Mouse (Mus musculus) heart, postnatal 0 days (tissue): ENCODE data around the gene Prickle4. TPM values are rescaled to one million over a fixed set of nuclear protein-coding genes. Genes with fewer than 3 reads are reported as not detected.
A peak's percentile ranks its signal among the peaks of the same experiment; 100 is the strongest.

Source experiments
- ATAC-seq: fragments of 200-750 bp; cut with Nextera tagmentation; 2 replicates; pipeline ENCODE4 v1.8.0; 2017; ENCODE audit warnings: low read depth, moderate number of reproducible peaks, moderate library complexity; ENCODE audit not compliant: insufficient read depth
- DNase-seq: peaks from one replicate; pipeline ENCODE4 v3.0.0-alpha.2; 2016; ENCODE audit warnings: low spot score
- H3K27ac ChIP-seq: fragments of 300-500 bp; sonication (generic); 2 replicates; pipeline ENCODE4 v1.5.1; 2014; ENCODE audit warnings: low read depth, mild to moderate bottlenecking
- H3K27me3 ChIP-seq: fragments of 300-500 bp; sonication (generic); 2 replicates; pipeline ENCODE4 v1.6.1; 2014; ENCODE audit warnings: low read length, mixed read lengths; ENCODE audit not compliant: control insufficient read depth, insufficient read depth
- H3K36me3 ChIP-seq: fragments of 300-500 bp; sonication (generic); replicated peaks from 2 replicates; pipeline ENCODE4 v1.6.1; 2014; ENCODE audit warnings: low read length, mixed read lengths; ENCODE audit not compliant: control insufficient read depth, insufficient read depth
- H3K4me1 ChIP-seq: fragments of 300-500 bp; sonication (generic); 2 replicates; pipeline ENCODE4 v1.6.1; 2014; ENCODE audit warnings: antibody characterized with exemption; ENCODE audit not compliant: control insufficient read depth, insufficient read depth
- H3K4me2 ChIP-seq: fragments of 300-500 bp; sonication (generic); 2 replicates; pipeline ENCODE4 v1.6.1; 2014; ENCODE audit warnings: low read depth, mild to moderate bottlenecking, low read length, moderate library complexity
- H3K4me3 ChIP-seq: fragments of 300-500 bp; sonication (generic); 2 replicates; pipeline ENCODE4 v1.5.1; 2014; ENCODE audit warnings: low read depth, low read length
- H3K9ac ChIP-seq: fragments of 300-500 bp; sonication (generic); replicated peaks from 2 replicates; pipeline ENCODE4 v1.6.1; 2014; ENCODE audit warnings: low read depth, low read length, mixed read lengths
- H3K9me3 ChIP-seq: fragments of 300-500 bp; sonication (generic); replicated peaks from 2 replicates; pipeline ENCODE4 v1.6.1; 2016; ENCODE audit warnings: low read length; ENCODE audit not compliant: control insufficient read depth
- CTCF ChIP-seq: IDR thresholded peaks from 2 replicates; pipeline ENCODE4 v1.5.1; 2016; ENCODE audit warnings: antibody characterized with exemption, control low read depth, low read depth
- EP300 ChIP-seq: IDR thresholded peaks from 2 replicates; pipeline ENCODE4 v1.6.1; 2016; ENCODE audit warnings: antibody characterized with exemption, low read depth
- WGBS: fragments of 180-500 bp; shearing (Covaris S2); extraction: QIAGEN DNeasy Blood & Tissue Kit; methylation state at CpG from one replicate; pipeline ENCODE4 v1.1.7; 2014; 5-methylcytosine and 5-hydroxymethylcytosine counted together
- polyA plus RNA-seq: library from polyadenylated mRNA; unstranded; fragments of >200 nt; fragmentation: Nextera tagmentation; extraction: Ambion mirVana; gene quantifications from 2 replicates; pipeline ENCODE4 v1.2.1, GENCODE M21; 2015
- total RNA-seq: library from RNA; depleted of rRNA; stranded (reverse); fragments of >200 nt; gene quantifications from 2 replicates; pipeline ENCODE4 v1.2.3, GENCODE M21; 2014; ENCODE audit warnings: low replicate concordance

Gene Prickle4
- total and polyA plus RNA-seq, 2 experiments from 2014 or later, result 0.93 TPM; not detected in 1

- H3K4me1 ChIP-seq, result no peaks in the 10 kb centered on the region
- 90% methylated on average over 5 of the region's 5 CpGs for WGBS
- peaks cover 50% of the 10 kb centered on the region for H3K36me3 ChIP-seq
- no peak for DNase-seq
- no peak for TF ChIP-seq CTCF
- no peak overlapping the region for H3K4me3 ChIP-seq
- no peak overlapping the region for H3K4me2 ChIP-seq
- H3K9me3 ChIP-seq, result no peaks in the 10 kb centered on the region
- no peaks in the 10 kb centered on the region for H3K27me3 ChIP-seq
- ATAC-seq, result no peak
- H3K27ac ChIP-seq, result no peak overlapping the region
- no peak overlapping the region for H3K9ac ChIP-seq
Observed at GRCm38 (mm10) chr17:47678238-47678637, 16.3 kb downstream of the Prickle4 start.

GRCm38 (mm10) chr17:47676581-47676980 is 18.0 kb downstream of the Prickle4 start:
- 17% methylated on average over 9 of the region's 9 CpGs for WGBS
- Histone ChIP-seq H3K27ac (no peak overlapping the region), H3K36me3 (peaks cover 34% of the 10 kb centered on the region), H3K9ac (no peak overlapping the region), H3K4me1 (no peaks in the 10 kb centered on the region; the same call in 1 of the 2 replicates), H3K4me3 (no peak overlapping the region), H3K4me2 (no peak overlapping the region), H3K27me3 (no peaks in the 10 kb centered on the region), H3K9me3 (no peaks in the 10 kb centered on the region)
- TF ChIP-seq EP300 (no peak), CTCF (peak; percentile 86)
- DNase-seq (peak; percentile 64), ATAC-seq (no peak)

DNA sequence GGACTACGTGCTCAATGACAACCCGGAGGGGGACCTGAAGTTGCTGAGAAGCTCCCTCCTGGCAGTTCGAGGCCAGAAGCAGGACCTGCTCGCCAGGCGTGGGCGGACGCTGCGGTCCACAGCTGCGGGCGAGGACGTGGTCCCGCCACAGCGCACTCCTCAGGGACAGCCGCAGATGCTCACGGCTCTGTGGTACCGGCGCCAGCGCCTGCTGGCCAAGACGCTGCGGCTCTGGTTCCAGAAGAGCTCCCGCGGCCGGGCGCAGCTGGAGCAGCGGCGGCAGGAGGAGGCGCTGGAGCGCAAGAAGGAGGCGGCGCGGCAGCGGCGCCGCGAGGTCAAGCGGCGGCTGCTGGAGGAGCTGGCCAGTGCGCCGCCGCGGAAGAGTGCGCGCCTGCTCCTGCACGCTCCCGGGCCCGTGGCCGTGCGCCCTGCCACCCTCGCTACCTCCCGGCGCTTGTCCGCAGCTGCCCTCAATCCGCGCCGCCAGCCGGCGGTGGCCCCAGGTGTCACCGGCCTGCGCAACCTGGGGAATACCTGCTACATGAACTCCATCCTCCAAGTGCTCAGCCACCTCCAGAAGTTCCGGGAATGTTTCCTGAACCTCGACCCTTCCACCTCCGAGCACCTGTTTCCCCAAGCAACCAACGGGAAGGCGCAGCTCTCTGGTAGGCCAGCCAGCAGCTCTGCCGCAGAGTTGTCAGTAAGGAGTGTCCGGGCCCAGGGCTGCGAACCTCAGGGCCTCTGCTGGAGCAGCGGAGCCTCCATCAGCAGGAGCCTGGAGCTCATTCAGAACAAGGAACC is 22.0 kb downstream of the Prickle4 start:
- Histone ChIP-seq H3K36me3 (0 out of 2 replicates have a peak, but pooled peaks cover 10% of the 10 kb centered on the region), H3K4me1 (no peaks in the 10 kb centered on the region; the same call in 1 of the 2 replicates), H3K4me3 (peak overlapping the region; percentile 44), H3K4me2 (peak overlapping the region; percentile 83), H3K27me3 (no peaks in the 10 kb centered on the region), H3K9me3 (no peaks in the 10 kb centered on the region), H3K9ac (peak overlapping the region; percentile 49), H3K27ac (no peak overlapping the region)
- ATAC-seq (peak; percentile 82), DNase-seq (peak; percentile 64)
- 8% methylated on average over 49 of the region's 68 CpGs for WGBS
- TF ChIP-seq EP300 (no peak), CTCF (no peak; the same call in 1 of the 2 replicates)

DNA sequence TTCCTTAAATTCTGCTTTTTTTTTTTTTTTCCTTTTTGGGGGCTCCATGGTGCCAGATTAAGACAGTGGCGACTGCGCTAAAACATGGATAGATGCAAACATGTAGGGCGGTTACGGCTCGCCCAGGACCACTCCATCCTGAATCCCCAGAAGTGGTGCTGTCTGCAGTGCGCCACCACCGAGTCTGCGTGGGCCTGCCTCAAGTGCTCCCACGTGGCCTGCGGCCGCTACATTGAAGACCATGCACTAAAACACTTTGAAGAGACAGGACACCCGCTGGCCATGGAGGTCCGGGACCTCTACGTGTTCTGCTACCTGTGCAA is 22.6 kb downstream of the Prickle4 start:
- no peaks in the 10 kb centered on the region for H3K27me3 ChIP-seq
- H3K4me2 ChIP-seq, result peak overlapping the region; percentile 83
- peak; percentile 30; the same call in 1 of the 2 replicates for ATAC-seq
- H3K27ac ChIP-seq, result no peak overlapping the region
- no peak for DNase-seq
- H3K36me3 ChIP-seq, result 0 out of 2 replicates have a peak, but pooled peaks cover 10% of the 10 kb centered on the region
- no peaks in the 10 kb centered on the region; the same call in 1 of the 2 replicates for H3K4me1 ChIP-seq
- peak overlapping the region; percentile 44 for H3K4me3 ChIP-seq
- H3K9me3 ChIP-seq, result no peaks in the 10 kb centered on the region
- 28% methylated on average over 14 of the region's 14 CpGs for WGBS
- TF ChIP-seq EP300, result no peak
- TF ChIP-seq CTCF, result no peak
- peak overlapping the region; percentile 49; the same call in 1 of the 2 replicates for H3K9ac ChIP-seq

DNA sequence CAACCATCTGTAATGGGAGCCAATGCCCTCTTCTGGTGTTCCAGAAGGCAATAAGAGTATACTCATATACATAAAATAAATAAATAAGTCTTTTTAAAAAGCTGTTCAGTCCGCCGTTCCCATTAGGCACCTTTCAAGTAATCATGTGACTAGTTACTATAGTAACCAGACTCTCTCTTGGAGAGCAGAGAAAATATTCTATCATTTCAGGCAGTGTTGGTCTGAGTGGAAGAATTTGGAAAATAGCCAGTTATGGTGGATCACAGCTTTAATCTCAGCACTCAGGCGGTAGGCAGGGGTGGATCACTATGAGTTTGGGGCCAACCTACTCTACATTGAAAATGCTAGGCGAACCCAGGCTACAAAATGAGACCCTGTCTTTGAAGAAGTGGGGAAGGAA is 25.4 kb downstream of the Prickle4 start:
- no peak for DNase-seq
- Histone ChIP-seq H3K4me1 (no peaks in the 10 kb centered on the region; the same call in 1 of the 2 replicates), H3K4me2 (no peak overlapping the region)

More for the DNA sequence above, 25.4 kb downstream of the Prickle4 start:
- H3K36me3 ChIP-seq, result no peaks in the 10 kb centered on the region
- H3K27ac ChIP-seq, result no peak overlapping the region
- WGBS, result 71% methylated on average over 4 of the region's 4 CpGs
- no peak overlapping the region for H3K4me3 ChIP-seq
- TF ChIP-seq CTCF (no peak), EP300 (no peak)
- H3K9me3 ChIP-seq, result no peaks in the 10 kb centered on the region
- no peaks in the 10 kb centered on the region for H3K27me3 ChIP-seq
- ATAC-seq, result no peak
- no peak overlapping the region for H3K9ac ChIP-seq
